Mouse (Mus musculus): ENCODE measurements around the gene Jph4.

- TF ChIP-seq ZMIZ1 (IDR thresholded peaks at IDR 0.05; ENCODE audit: low read depth, low read length) (no peak), KAT2A (conservative IDR thresholded peaks at IDR 0.05; ENCODE audit: low read depth, low read length) (no peak)
These were observed 32.3 kb upstream of the Jph4 start for GRCm38 (mm10) chr14:55149041-55149440.

Measured in MEL (cell line).